Mouse (Mus musculus) CH12.LX (cell line): ENCODE data around the gene Arpp19. TPM values are rescaled to one million over a fixed set of nuclear protein-coding genes. Genes with fewer than 3 reads are reported as not detected.

Experiments used
- DNase-seq: peaks from one replicate; pipeline ENCODE4 v3.0.0-alpha.2; 2013; ENCODE audit errors: extremely low read depth
- H3K27ac ChIP-seq: 2 replicates; pipeline ENCODE4 v1.5.1; 2012; ENCODE audit warnings: low read depth, mild to moderate bottlenecking, control low read depth, moderate library complexity; ENCODE audit not compliant: insufficient read depth
- H3K27me3 ChIP-seq: replicated peaks from 2 replicates; pipeline ENCODE3; 2012; ENCODE audit warnings: inconsistent platforms
- H3K36me3 ChIP-seq, 2 experiments: replicated peaks in 1 of 2; 2 replicates each; pipeline versions ENCODE3 to v1.6.1; 2012; ENCODE audit warnings: inconsistent platforms in 1 of 2, low read length in 1 of 2, mild to moderate bottlenecking in 1 of 2, mixed read lengths in 1 of 2, moderate library complexity in 1 of 2; ENCODE audit not compliant: control insufficient read depth in 1 of 2, insufficient read depth in 1 of 2
- H3K4me1 ChIP-seq, 2 experiments: 2 replicates each; pipeline ENCODE4 v1.6.1; 2012; ENCODE audit warnings: inconsistent platforms in 1 of 2, moderate library complexity in 1 of 2; ENCODE audit not compliant: insufficient read depth in 2 of 2, control insufficient read depth in 1 of 2
- H3K4me2 ChIP-seq: 2 replicates; pipeline ENCODE4 v1.6.1; 2012; ENCODE audit warnings: low read depth, mild to moderate bottlenecking, control low read depth; ENCODE audit not compliant: poor library complexity, insufficient read depth, severe bottlenecking
- H3K4me3 ChIP-seq, 3 experiments: fragments of 150-350 bp in 1 of 3; sonication (generic) in 1 of 3; replicated peaks in 1 of 3; 2 replicates each; pipeline versions ENCODE3 to v1.5.1; 2011 to 2012; ENCODE audit warnings: low read depth in 2 of 3, low read length in 2 of 3, mild to moderate bottlenecking in 2 of 3, moderate library complexity in 2 of 3, control low read depth in 1 of 3, improper control_type of control experiment in 1 of 3, inconsistent platforms in 1 of 3, mixed read lengths in 1 of 3; ENCODE audit not compliant: poor library complexity in 1 of 3
- H3K79me2 ChIP-seq: replicated peaks from 2 replicates; pipeline ENCODE4 v1.6.1; 2012; ENCODE audit warnings: mild to moderate bottlenecking, moderate library complexity; ENCODE audit not compliant: control insufficient read depth, poor library complexity, insufficient read depth, severe bottlenecking; ENCODE audit errors: extremely low read depth
- H3K9ac ChIP-seq: 2 replicates; pipeline ENCODE4 v1.6.1; 2012; ENCODE audit warnings: low read depth, mild to moderate bottlenecking, control low read depth, moderate library complexity; ENCODE audit not compliant: insufficient read depth
- H3K9me3 ChIP-seq: replicated peaks from 2 replicates; pipeline ENCODE3; 2012; ENCODE audit warnings: low read length, inconsistent platforms, mixed read lengths
- BHLHE40 ChIP-seq: IDR thresholded peaks from 2 replicates; pipeline ENCODE4 v1.6.1; 2011; ENCODE audit warnings: mild to moderate bottlenecking, low read depth, low read length, improper control_type of control experiment
- CTCF ChIP-seq, 2 experiments: IDR thresholded peaks in 1 of 2; conservative IDR thresholded peaks in 1 of 2; 2 replicates each; pipeline ENCODE4 v1.5.1; 2011 to 2012; ENCODE audit warnings: low read depth in 2 of 2, low read length in 2 of 2, improper control_type of control experiment in 1 of 2, inconsistent platforms in 1 of 2, mild to moderate bottlenecking in 1 of 2, moderate library complexity in 1 of 2
- E2F4 ChIP-seq: IDR thresholded peaks from 2 replicates; pipeline ENCODE4 v1.6.1; 2011; ENCODE audit warnings: low read depth, low read length, improper control_type of control experiment; ENCODE audit not compliant: insufficient replicate concordance
- EP300 ChIP-seq: IDR thresholded peaks from 2 replicates; pipeline ENCODE4 v1.6.1; 2011; ENCODE audit warnings: low read length, improper control_type of control experiment
- GABPA ChIP-seq: IDR thresholded peaks from 2 replicates; pipeline ENCODE4 v1.6.1; 2012; ENCODE audit warnings: low read depth, low read length, improper control_type of control experiment, inconsistent platforms; ENCODE audit not compliant: insufficient replicate concordance
- IRF4 ChIP-seq: IDR thresholded peaks from 2 replicates; pipeline ENCODE4 v1.6.1; 2014; ENCODE audit warnings: low read depth, mild to moderate bottlenecking, inconsistent platforms, low read length, improper control_type of control experiment
- MAX ChIP-seq: IDR thresholded peaks from 2 replicates; pipeline ENCODE4 v1.6.1; 2011; ENCODE audit warnings: low read length, improper control_type of control experiment
- MYC ChIP-seq: IDR thresholded peaks from 2 replicates; pipeline ENCODE4 v1.6.1; 2011; ENCODE audit warnings: low read depth, mild to moderate bottlenecking, improper control_type of control experiment, low read length
- NELFE ChIP-seq: IDR thresholded peaks from 2 replicates; pipeline ENCODE4 v1.6.1; 2011; ENCODE audit warnings: low read depth, low read length, improper control_type of control experiment
- PAX5 ChIP-seq: IDR thresholded peaks from 2 replicates; pipeline ENCODE4 v1.6.1; 2012; ENCODE audit warnings: low read length, inconsistent platforms, mixed read lengths
- POLR2A ChIP-seq: IDR thresholded peaks from 2 replicates; pipeline ENCODE4 v1.6.1; 2011; ENCODE audit warnings: low read depth, mild to moderate bottlenecking, improper control_type of control experiment, low read length
- RAD21 ChIP-seq: IDR thresholded peaks from 2 replicates; pipeline ENCODE4 v1.6.1; 2011; ENCODE audit warnings: low read depth, mild to moderate bottlenecking, low read length, improper control_type of control experiment, moderate library complexity
- SMC3 ChIP-seq: IDR thresholded peaks from 2 replicates; pipeline ENCODE4 v1.6.1; 2011; ENCODE audit warnings: low read depth, low read length, improper control_type of control experiment
- TBP ChIP-seq: conservative IDR thresholded peaks from 2 replicates; pipeline ENCODE4 v1.6.1; 2011; ENCODE audit warnings: low read depth, low read length, improper control_type of control experiment
- USF2 ChIP-seq: conservative IDR thresholded peaks from 2 replicates; pipeline ENCODE4 v1.6.1; 2011; ENCODE audit warnings: low read depth, low read length, improper control_type of control experiment
- ZC3H11A ChIP-seq: IDR thresholded peaks from 2 replicates; pipeline ENCODE4 v1.6.1; 2012; ENCODE audit warnings: low read depth, mild to moderate bottlenecking, inconsistent platforms, low read length, improper control_type of control experiment
- ZKSCAN1 ChIP-seq: IDR thresholded peaks from 2 replicates; pipeline ENCODE4 v1.6.1; 2012; ENCODE audit warnings: low read depth, inconsistent platforms, low read length, improper control_type of control experiment, borderline replicate concordance
- ZMIZ1 ChIP-seq: IDR thresholded peaks from 2 replicates; pipeline ENCODE4 v1.6.1; 2012; ENCODE audit warnings: low read depth, mild to moderate bottlenecking, inconsistent platforms, low read length, improper control_type of control experiment
- ZNF384 ChIP-seq: IDR thresholded peaks from 2 replicates; pipeline ENCODE4 v1.6.1; 2012; ENCODE audit warnings: low read depth, low read length, improper control_type of control experiment, inconsistent platforms
- dilution Hi-C: fragments of 300-500 bp; cut with MboI; formaldehyde crosslinking; loops from 2 replicates; pipeline ENCODE4 v1.14.3; 2020; ENCODE audit warnings: low sequenced_read_pairs; ENCODE audit not compliant: extremely low pct_unique_long_range_greater_than_20kb, extremely low pct_ligation_motif_present
- in situ Hi-C: fragments of 300-500 bp; cut with MboI; formaldehyde crosslinking; loops from 3 replicates; pipeline ENCODE4 v1.14.3; 2019; ENCODE audit warnings: low sequenced_read_pairs, low pct_ligation_motif_present, low pct_unique_long_range_greater_than_20kb, mixed read lengths
- polyA plus RNA-seq: library from polyadenylated mRNA; unstranded; fragments of >175 nt; gene quantifications from 2 replicates; pipeline ENCODE4 v1.2.1, GENCODE M21; 2012; ENCODE audit warnings: low read depth; ENCODE audit not compliant: insufficient read length
- total RNA-seq, 2 experiments: library from RNA; depleted of rRNA; stranded (reverse); fragments of 300-350 nt in 1 of 2; fragments of >200 nt in 1 of 2; gene quantifications; 2 replicates each; pipeline ENCODE4 v1.2.3; 2012 to 2014

The Arpp19 gene
- total and polyA plus RNA-seq, 3 experiments: 194 to 479 (median 244) TPM

DNA sequence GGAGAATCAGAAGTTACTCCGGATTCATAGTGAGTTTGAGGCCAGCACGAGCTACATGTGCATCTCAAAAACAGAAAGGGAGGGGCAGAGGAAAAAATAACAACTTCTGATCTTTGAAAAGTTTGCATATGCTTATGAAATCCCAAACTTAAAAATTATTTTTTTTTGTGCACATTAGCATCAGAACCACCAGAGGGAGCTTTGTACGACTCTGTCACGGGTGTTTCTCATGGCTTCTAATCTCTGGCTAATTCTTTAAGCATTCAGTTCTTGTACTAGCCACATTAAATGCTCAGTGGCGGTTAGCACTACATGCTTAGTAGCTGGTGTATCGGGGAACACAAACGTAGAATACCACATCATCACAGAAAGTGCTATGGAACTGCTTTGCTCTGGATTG, 4.3 kb upstream of the Arpp19 start:
- TF ChIP-seq GABPA: no peak
- peak; percentile 66 for TF ChIP-seq SMC3
- no peak for TF ChIP-seq NELFE
- TF ChIP-seq CTCF (conservative IDR thresholded peaks at IDR 0.05 in 1 of 2, IDR thresholded peaks at IDR 0.05 in 1 of 2; ENCODE audit: low read depth in 2 of 2, low read length in 2 of 2): peak; percentile 44 to 72; a peak in 3 of 4 replicates
- peak; percentile 49; the same call in 1 of the 2 replicates for TF ChIP-seq ZNF384
- TF ChIP-seq RAD21: peak; percentile 36
- TF ChIP-seq ZKSCAN1: no peak
- no peak for TF ChIP-seq POLR2A
- Histone ChIP-seq H3K4me3 (no peak overlapping the region), H3K9me3 (no peaks in the 10 kb centered on the region), H3K9ac (no peak overlapping the region), H3K27ac (no peak overlapping the region), H3K79me2 (peaks cover 10% of the 10 kb centered on the region), H3K4me1 (peaks cover 0 to 9% of the 10 kb centered on the region in 2 experiments; a peak in 2 of 4 replicates), H3K4me2 (no peak overlapping the region), H3K36me3 (peaks cover 11 to 21% of the 10 kb centered on the region in 2 experiments), H3K27me3 (no peaks in the 10 kb centered on the region)
- dilution Hi-C loops (no loop called here), in situ Hi-C loops (no loop called here)
- DNase-seq: no peak

- dilution Hi-C loops: no loop called here
- Histone ChIP-seq H3K4me2 (no peak overlapping the region), H3K36me3 (peaks cover 6 to 16% of the 10 kb centered on the region in 2 experiments), H3K9ac (no peak overlapping the region), H3K79me2 (peaks cover 23% of the 10 kb centered on the region), H3K27ac (no peak overlapping the region), H3K4me1 (peaks cover 0 to 16% of the 10 kb centered on the region in 2 experiments; a peak in 3 of 4 replicates), H3K9me3 (no peaks in the 10 kb centered on the region), H3K27me3 (no peaks in the 10 kb centered on the region), H3K4me3 (no peak overlapping the region)
- DNase-seq: no peak
- in situ Hi-C loops: no loop called here
- TF ChIP-seq ZC3H11A: no peak
- TF ChIP-seq MYC: no peak
- TF ChIP-seq RAD21: no peak
- no peak for TF ChIP-seq TBP
- no peak for TF ChIP-seq ZMIZ1
- TF ChIP-seq EP300: no peak
Measured at GRCm38 (mm10) chr9:75034691-75035090, 2.7 kb upstream of the Arpp19 start.

DNA sequence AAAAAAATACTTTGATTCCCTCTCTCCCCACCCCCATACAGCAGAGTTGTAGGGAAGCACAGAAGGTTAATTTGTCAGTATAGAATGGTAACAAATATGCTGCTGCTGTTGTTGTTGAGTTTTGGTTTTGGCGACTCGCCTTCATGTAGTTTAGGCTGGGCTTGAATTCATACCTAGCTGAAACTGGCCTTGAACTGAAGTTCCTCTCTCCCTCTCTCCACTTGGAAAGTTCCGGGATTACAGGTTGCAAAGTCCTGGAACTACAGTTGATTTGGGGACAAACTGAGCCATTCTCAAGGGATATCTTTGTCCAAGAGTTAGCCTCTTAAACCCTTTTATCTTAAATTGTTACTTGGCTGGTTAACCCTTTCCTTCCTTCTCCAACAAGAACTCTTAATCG, 1.5 kb upstream of the Arpp19 start:
- Histone ChIP-seq H3K4me3 (no peak overlapping the region), H3K9me3 (no peaks in the 10 kb centered on the region), H3K27me3 (no peaks in the 10 kb centered on the region), H3K4me1 (peaks cover 0 to 27% of the 10 kb centered on the region in 2 experiments; a peak in 3 of 4 replicates), H3K79me2 (peaks cover 32% of the 10 kb centered on the region), H3K36me3 (peaks cover 6 to 16% of the 10 kb centered on the region in 2 experiments), H3K9ac (no peak overlapping the region), H3K27ac (no peak overlapping the region), H3K4me2 (no peak overlapping the region)
- DNase-seq: no peak
- in situ Hi-C loops: no loop called here
- dilution Hi-C loops: no loop called here
- TF ChIP-seq NELFE (no peak), ZNF384 (no peak), MYC (no peak), USF2 (no peak), BHLHE40 (no peak), PAX5 (no peak), IRF4 (no peak), E2F4 (no peak), MAX (no peak)
